Comparison of ENCODE assay signal across 19 mouse cellular contexts in the genomic region with DNA sequence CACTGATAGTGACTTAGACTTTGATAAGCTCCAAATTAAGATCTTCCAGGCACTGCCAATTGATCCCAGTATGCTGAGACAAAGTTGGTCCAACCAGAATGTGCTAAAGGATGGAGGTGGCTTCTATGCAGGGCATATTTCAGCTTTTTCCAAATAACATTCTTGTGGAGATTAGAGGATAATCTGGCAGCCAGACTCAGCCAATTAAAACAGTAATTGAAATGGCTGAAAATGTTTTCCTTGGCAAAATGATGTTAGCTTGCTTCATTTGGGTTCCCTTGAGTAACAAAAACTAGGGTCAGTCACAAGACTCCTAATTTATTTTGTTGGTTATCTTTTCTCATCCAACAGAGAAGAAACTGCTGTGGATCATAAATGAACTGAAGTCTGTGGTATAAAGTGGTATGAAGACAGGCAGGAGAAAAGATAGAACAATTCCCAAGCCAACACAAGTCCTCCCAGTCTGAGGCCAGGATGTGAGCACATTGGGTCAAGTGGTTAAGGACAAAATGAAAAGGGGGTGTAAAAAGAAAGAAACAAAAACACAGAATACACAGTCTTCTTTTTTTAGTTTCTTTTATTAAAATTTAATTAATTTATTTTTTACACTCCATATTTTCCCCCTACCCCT.
DNase-seq lines count a peak whose midpoint lies in the region; ATAC-seq and TF ChIP-seq lines count a peak whose summit lies in the region.
"Had no signal": no experiment of that assay in that cellular context is flagged by ENCODE, and none has a peak within 500 bp of the region (broad histone marks: within the 10 kb centered on the region; RNA-seq: fewer than 3 reads in every experiment).

No protein-coding gene starts in this region.

- peak; percentile 39 for ATAC-seq in Patski
- no peak; the same call in 1 of the 2 replicates for ATAC-seq in kidney, postnatal 0 days (replicated peaks; ENCODE audit: low FRiP score, low read depth)
- ATAC-seq: forebrain, embryonic 16.5 days; liver, embryonic 12.5 days had no signal

- no peaks in the 10 kb centered on the region for H3K9me3 ChIP-seq in kidney, postnatal 0 days (replicated peaks; ENCODE audit: low read length)
- H3K9me3 ChIP-seq: embryonic facial prominence, embryonic 12.5 days; limb, embryonic 10.5 days; liver, embryonic 12.5 days; midbrain, embryonic 10.5 days had no signal

- no peaks in the 10 kb centered on the region for H3K4me1 ChIP-seq in kidney, postnatal 0 days (replicated peaks; ENCODE audit: insufficient read depth, low read length)
- H3K4me1 ChIP-seq: embryonic facial prominence, embryonic 12.5 days; limb, embryonic 10.5 days; liver, embryonic 12.5 days; midbrain, embryonic 10.5 days had no signal

- H3K27me3 ChIP-seq in Patski = no peaks in the 10 kb centered on the region
- no peaks in the 10 kb centered on the region for H3K27me3 ChIP-seq in kidney, postnatal 0 days (ENCODE audit: insufficient read depth, low read length)
- H3K27me3 ChIP-seq: embryonic facial prominence, embryonic 12.5 days; liver, embryonic 12.5 days had no signal

- no peak for TF ChIP-seq CTCF in Patski (IDR thresholded peaks at IDR 0.05)
- TF ChIP-seq CTCF in kidney, postnatal 0 days (IDR thresholded peaks at IDR 0.05; ENCODE audit: low read depth) = no peak

- no peak overlapping the region for H3K4me2 ChIP-seq in kidney, postnatal 0 days (ENCODE audit: low read length)
- H3K4me2 ChIP-seq: embryonic facial prominence, embryonic 12.5 days; liver, embryonic 12.5 days had no signal

- H3K9ac ChIP-seq in kidney, postnatal 0 days (ENCODE audit: low read depth, low read length) = no peak overlapping the region
- H3K9ac ChIP-seq: embryonic facial prominence, embryonic 12.5 days; liver, embryonic 12.5 days had no signal

- intact Hi-C loops in heart, postnatal 36 days (cut with DNase I) = no loop called here

- no peak overlapping the region for H3K4me3 ChIP-seq in kidney, postnatal 0 days (replicated peaks; ENCODE audit: low read depth, low read length)
- H3K4me3 ChIP-seq: embryonic facial prominence, embryonic 12.5 days; erythroblast, embryonic 14.5 days; limb, embryonic 10.5 days; liver, embryonic 12.5 days; midbrain, embryonic 10.5 days had no signal

- in situ Hi-C loops in Patski (cut with MboI; ENCODE audit: low pct_unique_long_range_greater_than_20kb) = no loop called here

- POLR2A ChIA-PET in Patski (lab: Charles Lee) = no interaction called here

- H3K27ac ChIP-seq in kidney, postnatal 0 days = no peak overlapping the region
- H3K27ac ChIP-seq: embryonic facial prominence, embryonic 12.5 days; limb, embryonic 10.5 days; liver, embryonic 12.5 days; macrophage; midbrain, embryonic 10.5 days had no signal

- H3K36me3 ChIP-seq in kidney, postnatal 0 days (ENCODE audit: insufficient read depth, low read length) = no peaks in the 10 kb centered on the region
- H3K36me3 ChIP-seq: embryonic facial prominence, embryonic 12.5 days; limb, embryonic 10.5 days; liver, embryonic 12.5 days; midbrain, embryonic 10.5 days had no signal

- CTCF ChIA-PET in Patski (lab: Charles Lee) = interaction anchor here (0.9 to 2.1 kb wide), 3 partner anchors 8 to 42 kb away, joined by 3 to 6 read pairs (median 3); no protein-coding TSS in a partner anchor

- peak; percentile 50 to 57 for DNase-seq in heart, adult 18-20 months
- DNase-seq in heart, postnatal 36 days = no peak
- DNase-seq in kidney, adult 9 months = peak; percentile 38
- no peak for DNase-seq in kidney, postnatal 10 days
- peak; percentile 59 for DNase-seq in Patski (ENCODE audit: low read depth, low spot score)
- DNase-seq in kidney, postnatal 0 days (ENCODE audit: low spot score) = peak; percentile 84
- no peak for DNase-seq in cerebellum, adult 18-20 months
- no peak for DNase-seq in cerebellum, adult 9-11 months
- DNase-seq: cerebellum, postnatal 10 days; lung, adult 2 months; right cerebral cortex, postnatal 25 days; thymus, postnatal 14 days had no signal

Comparison
In these comparisons a context has a peak if more than half of its experiments do, and no peak if none do; other contexts are left out.
1. DNase-seq: peak in heart, adult 18-20 months (2 of 2), kidney, adult 9 months (single experiment), Patski (single experiment) and kidney, postnatal 0 days (single experiment); none in heart, postnatal 36 days (0 of 2), kidney, postnatal 10 days (single experiment), cerebellum, adult 18-20 months (0 of 2) and cerebellum, adult 9-11 months (single experiment).